Mouse (Mus musculus): ENCODE results near the gene Rgs13. TPM values are rescaled to one million over a fixed set of nuclear protein-coding genes. Genes with fewer than 3 reads are reported as not detected.

The Rgs13 gene
- polyA plus RNA-seq, 1 experiment from 2014 or later: 0.85 TPM

GRCm38 (mm10) chr1:144186655-144187396, 9.7 kb upstream of the Rgs13 start:
- H3K9ac ChIP-seq (ENCODE audit: low read length): no peak overlapping the region
- no peak overlapping the region for H3K4me2 ChIP-seq (ENCODE audit: low read depth)
- no peaks in the 10 kb centered on the region for H3K4me1 ChIP-seq (ENCODE audit: control insufficient read depth, insufficient read depth, low read length)
- no peak for DNase-seq (ENCODE audit: low spot score)
- no peaks in the 10 kb centered on the region for H3K27me3 ChIP-seq (ENCODE audit: control insufficient read depth, insufficient read depth, low read length)
- no peaks in the 10 kb centered on the region for H3K9me3 ChIP-seq (ENCODE audit: control insufficient read depth, low read length)
- H3K27ac ChIP-seq (ENCODE audit: low read depth, low read length): no peak overlapping the region
- no peaks in the 10 kb centered on the region for H3K36me3 ChIP-seq (ENCODE audit: control insufficient read depth, insufficient read depth, low read length)
- WGBS: 54% methylated on average over 7 of the region's 7 CpGs
- no peak for ATAC-seq (ENCODE audit: insufficient read depth, low FRiP score, low TSS enrichment)
- H3K4me3 ChIP-seq (ENCODE audit: low read depth, low read length): no peak overlapping the region

GRCm38 (mm10) chr1:144184955-144185715, 8.0 kb upstream of the Rgs13 start:
- Histone ChIP-seq H3K36me3 (ENCODE audit: control insufficient read depth, insufficient read depth, low read length) (no peaks in the 10 kb centered on the region), H3K9ac (ENCODE audit: low read length) (no peak overlapping the region), H3K27ac (ENCODE audit: low read depth, low read length) (no peak overlapping the region), H3K4me1 (ENCODE audit: control insufficient read depth, insufficient read depth, low read length) (no peaks in the 10 kb centered on the region), H3K4me2 (ENCODE audit: low read depth) (no peak overlapping the region), H3K9me3 (ENCODE audit: control insufficient read depth, low read length) (no peaks in the 10 kb centered on the region), H3K4me3 (ENCODE audit: low read depth, low read length) (no peak overlapping the region), H3K27me3 (ENCODE audit: control insufficient read depth, insufficient read depth, low read length) (no peaks in the 10 kb centered on the region)
- WGBS: 86% methylated on average over 4 of the region's 4 CpGs
- DNase-seq (ENCODE audit: low spot score) (no peak), ATAC-seq (ENCODE audit: insufficient read depth, low FRiP score, low TSS enrichment) (no peak)

- H3K9ac ChIP-seq (ENCODE audit: low read length): no peak overlapping the region
- no peaks in the 10 kb centered on the region for H3K36me3 ChIP-seq (ENCODE audit: control insufficient read depth, insufficient read depth, low read length)
- H3K27me3 ChIP-seq (ENCODE audit: control insufficient read depth, insufficient read depth, low read length): no peaks in the 10 kb centered on the region
- H3K27ac ChIP-seq (ENCODE audit: low read depth, low read length): no peak overlapping the region
- H3K9me3 ChIP-seq (ENCODE audit: control insufficient read depth, low read length): no peaks in the 10 kb centered on the region
- ATAC-seq (ENCODE audit: insufficient read depth, low FRiP score, low TSS enrichment) (no peak), DNase-seq (ENCODE audit: low spot score) (no peak)
- no peak overlapping the region for H3K4me2 ChIP-seq (ENCODE audit: low read depth)
- no peak overlapping the region for H3K4me3 ChIP-seq (ENCODE audit: low read depth, low read length)
- H3K4me1 ChIP-seq (ENCODE audit: control insufficient read depth, insufficient read depth, low read length): no peaks in the 10 kb centered on the region
Observed at GRCm38 (mm10) chr1:144183622-144184021, 6.5 kb upstream of the Rgs13 start.

GRCm38 (mm10) chr1:144179559-144179958, 2.4 kb upstream of the Rgs13 start:
- DNase-seq (ENCODE audit: low spot score) (no peak), ATAC-seq (ENCODE audit: insufficient read depth, low FRiP score, low TSS enrichment) (no peak)
- Histone ChIP-seq H3K27me3 (ENCODE audit: control insufficient read depth, insufficient read depth, low read length) (no peaks in the 10 kb centered on the region), H3K9me3 (ENCODE audit: control insufficient read depth, low read length) (no peaks in the 10 kb centered on the region), H3K36me3 (ENCODE audit: control insufficient read depth, insufficient read depth, low read length) (no peaks in the 10 kb centered on the region), H3K4me2 (ENCODE audit: low read depth) (no peak overlapping the region), H3K4me3 (ENCODE audit: low read depth, low read length) (no peak overlapping the region), H3K4me1 (ENCODE audit: control insufficient read depth, insufficient read depth, low read length) (no peaks in the 10 kb centered on the region), H3K27ac (ENCODE audit: low read depth, low read length) (no peak overlapping the region), H3K9ac (ENCODE audit: low read length) (no peak overlapping the region)
- WGBS: 92% methylated on average over 4 of the region's 4 CpGs

GRCm38 (mm10) chr1:144178281-144178957, 1.2 kb upstream of the Rgs13 start:
- WGBS: 84% methylated on average over 9 of the region's 9 CpGs
- Histone ChIP-seq H3K9me3 (ENCODE audit: control insufficient read depth, low read length) (no peaks in the 10 kb centered on the region), H3K27ac (ENCODE audit: low read depth, low read length) (no peak overlapping the region), H3K4me2 (ENCODE audit: low read depth) (no peak overlapping the region), H3K4me3 (ENCODE audit: low read depth, low read length) (no peak overlapping the region), H3K36me3 (ENCODE audit: control insufficient read depth, insufficient read depth, low read length) (no peaks in the 10 kb centered on the region), H3K4me1 (ENCODE audit: control insufficient read depth, insufficient read depth, low read length) (no peaks in the 10 kb centered on the region), H3K9ac (ENCODE audit: low read length) (no peak overlapping the region), H3K27me3 (ENCODE audit: control insufficient read depth, insufficient read depth, low read length) (no peaks in the 10 kb centered on the region)
- ATAC-seq (ENCODE audit: insufficient read depth, low FRiP score, low TSS enrichment) (no peak), DNase-seq (ENCODE audit: low spot score) (no peak)

- Histone ChIP-seq H3K9me3 (ENCODE audit: control insufficient read depth, low read length) (no peaks in the 10 kb centered on the region), H3K27ac (ENCODE audit: low read depth, low read length) (no peak overlapping the region), H3K4me3 (ENCODE audit: low read depth, low read length) (no peak overlapping the region), H3K27me3 (ENCODE audit: control insufficient read depth, insufficient read depth, low read length) (no peaks in the 10 kb centered on the region), H3K4me1 (ENCODE audit: control insufficient read depth, insufficient read depth, low read length) (no peaks in the 10 kb centered on the region), H3K9ac (ENCODE audit: low read length) (no peak overlapping the region), H3K4me2 (ENCODE audit: low read depth) (no peak overlapping the region), H3K36me3 (ENCODE audit: control insufficient read depth, insufficient read depth, low read length) (no peaks in the 10 kb centered on the region)
- no peak for ATAC-seq (ENCODE audit: insufficient read depth, low FRiP score, low TSS enrichment)
- DNase-seq (ENCODE audit: low spot score): no peak
Observed at GRCm38 (mm10) chr1:144177620-144178019, 448 bp upstream of the Rgs13 start.

- WGBS: 91% methylated on average over 6 of the region's 6 CpGs
- Histone ChIP-seq H3K27me3 (ENCODE audit: control insufficient read depth, insufficient read depth, low read length) (no peaks in the 10 kb centered on the region), H3K4me2 (ENCODE audit: low read depth) (no peak overlapping the region), H3K4me1 (ENCODE audit: control insufficient read depth, insufficient read depth, low read length) (no peaks in the 10 kb centered on the region), H3K9ac (ENCODE audit: low read length) (no peak overlapping the region), H3K9me3 (ENCODE audit: control insufficient read depth, low read length) (no peaks in the 10 kb centered on the region), H3K36me3 (ENCODE audit: control insufficient read depth, insufficient read depth, low read length) (no peaks in the 10 kb centered on the region), H3K27ac (ENCODE audit: low read depth, low read length) (no peak overlapping the region), H3K4me3 (ENCODE audit: low read depth, low read length) (no peak overlapping the region)
- DNase-seq (ENCODE audit: low spot score) (no peak), ATAC-seq (ENCODE audit: insufficient read depth, low FRiP score, low TSS enrichment) (no peak)
Observed at GRCm38 (mm10) chr1:144174760-144175159, 2.4 kb downstream of the Rgs13 start.

GRCm38 (mm10) chr1:144173568-144174036, 3.6 kb downstream of the Rgs13 start:
- no peak for ATAC-seq (ENCODE audit: insufficient read depth, low FRiP score, low TSS enrichment)
- WGBS: 76% methylated on average over 2 of the region's 2 CpGs

More at GRCm38 (mm10) chr1:144173568-144174036, 3.6 kb downstream of the Rgs13 start:
- H3K9ac ChIP-seq (ENCODE audit: low read length): no peak overlapping the region
- H3K9me3 ChIP-seq (ENCODE audit: control insufficient read depth, low read length): no peaks in the 10 kb centered on the region
- DNase-seq (ENCODE audit: low spot score): no peak
- H3K4me2 ChIP-seq (ENCODE audit: low read depth): no peak overlapping the region
- H3K27me3 ChIP-seq (ENCODE audit: control insufficient read depth, insufficient read depth, low read length): no peaks in the 10 kb centered on the region
- H3K27ac ChIP-seq (ENCODE audit: low read depth, low read length): no peak overlapping the region
- no peaks in the 10 kb centered on the region for H3K4me1 ChIP-seq (ENCODE audit: control insufficient read depth, insufficient read depth, low read length)
- H3K4me3 ChIP-seq (ENCODE audit: low read depth, low read length): no peak overlapping the region
- no peaks in the 10 kb centered on the region for H3K36me3 ChIP-seq (ENCODE audit: control insufficient read depth, insufficient read depth, low read length)

Measured in neural tube, embryonic 11.5 days (tissue).